Mouse (Mus musculus): Measurements from ENCODE around the gene Slc30a6.

GRCm38 (mm10) chr17:74416841-74417360, 21.5 kb downstream of the Slc30a6 start:
- no peak for TF ChIP-seq POLR2A (IDR thresholded peaks at IDR 0.05; ENCODE audit: extremely low read depth, insufficient read depth, low read length)
- no peak for TF ChIP-seq CTCF (IDR thresholded peaks at IDR 0.05; ENCODE audit: low read depth, low read length)

Measured in liver, adult 2 months (tissue).